Mouse (Mus musculus) small intestine, adult 2 months (tissue): ENCODE measurements around the gene Olfr231.

Experiments used
- CTCF ChIP-seq: fragments of 200-500 bp; IDR thresholded peaks from 2 replicates; pipeline ENCODE4 v1.5.1; 2012; ENCODE audit warnings: low read depth, mild to moderate bottlenecking, control low read depth, inconsistent platforms, low read length, moderate library complexity, mixed read lengths; ENCODE audit not compliant: insufficient replicate concordance, insufficient read length; ENCODE audit errors: extremely low read depth
- POLR2A ChIP-seq: fragments of 200-500 bp; IDR thresholded peaks from 2 replicates; pipeline ENCODE4 v1.6.1; 2012; ENCODE audit warnings: low read depth, mild to moderate bottlenecking, control low read depth, inconsistent platforms, low read length, moderate library complexity

- TF ChIP-seq CTCF, result no peak
- TF ChIP-seq POLR2A, result no peak
Measured at GRCm38 (mm10) chr1:174146696-174147095, 25.7 kb upstream of the Olfr231 start.
